Mouse (Mus musculus) ES-Bruce4 (cell line): ENCODE results near the gene Prmt1. TPM values are rescaled to one million over a fixed set of nuclear protein-coding genes. Genes with fewer than 3 reads are reported as not detected.

Experiments
- H3K27ac ChIP-seq: 2 replicates; pipeline ENCODE4 v1.5.1; 2012; ENCODE audit warnings: low read length, inconsistent platforms; ENCODE audit not compliant: insufficient read depth
- H3K27me3 ChIP-seq: 2 replicates; pipeline ENCODE4 v1.6.1; 2012; ENCODE audit warnings: mild to moderate bottlenecking, low read length, inconsistent platforms; ENCODE audit not compliant: control insufficient read depth, poor library complexity, insufficient read depth, severe bottlenecking
- H3K36me3 ChIP-seq: 2 replicates; pipeline ENCODE4 v1.6.1; 2012; ENCODE audit warnings: inconsistent platforms, mild to moderate bottlenecking, low read length, moderate library complexity; ENCODE audit not compliant: control insufficient read depth, poor library complexity, insufficient read depth, severe bottlenecking
- H3K4me1 ChIP-seq: one replicate; pipeline ENCODE4 v1.8.1; 2011; ENCODE audit warnings: low read length; ENCODE audit not compliant: control insufficient read depth, insufficient read depth
- H3K4me3 ChIP-seq: 2 replicates; pipeline ENCODE4 v1.5.1; 2011; ENCODE audit warnings: low read depth, mild to moderate bottlenecking, low read length
- H3K9ac ChIP-seq: 2 replicates; pipeline ENCODE4 v1.6.1; 2012; ENCODE audit warnings: low read depth, mild to moderate bottlenecking, inconsistent platforms; ENCODE audit not compliant: poor library complexity, severe bottlenecking
- H3K9me3 ChIP-seq: replicated peaks from 2 replicates; pipeline ENCODE4 v1.6.1; 2012; ENCODE audit warnings: mild to moderate bottlenecking, low read length, inconsistent platforms; ENCODE audit not compliant: control insufficient read depth, poor library complexity, insufficient read depth, severe bottlenecking
- CTCF ChIP-seq: IDR thresholded peaks from one replicate; pipeline ENCODE4 v1.8.1; 2011; ENCODE audit warnings: low read depth, low read length
- EP300 ChIP-seq: IDR thresholded peaks from 2 replicates; pipeline ENCODE4 v1.6.1; 2011; ENCODE audit warnings: low read depth, low read length; ENCODE audit not compliant: insufficient read depth
- POLR2A ChIP-seq: IDR thresholded peaks from one replicate; pipeline ENCODE4 v1.8.1; 2011; ENCODE audit warnings: low read length; ENCODE audit not compliant: insufficient read depth
- polyA plus RNA-seq: library from polyadenylated mRNA; stranded (reverse); fragments of >200 nt; gene quantifications from 2 replicates; pipeline ENCODE4 v1.2.4, GENCODE M21; 2011; ENCODE audit warnings: low read depth; ENCODE audit not compliant: missing spikeins, insufficient read depth, insufficient read length

The Prmt1 gene
- 461 and 485 TPM in 2 replicates for polyA plus RNA-seq

- no peaks in the 10 kb centered on the region for H3K27me3 ChIP-seq
- H3K4me1 ChIP-seq: peaks cover 6% of the 10 kb centered on the region
- H3K4me3 ChIP-seq: peak within 1 kb of the TSS; percentile 95
- H3K36me3 ChIP-seq: peaks cover 17% of the 10 kb centered on the region
- peak within 1 kb of the TSS; percentile 99 for H3K9ac ChIP-seq
- no peaks in the 10 kb centered on the region for H3K9me3 ChIP-seq
- TF ChIP-seq EP300 (0 out of 2 replicates have a peak, but pooled peaks have one; percentile 5), POLR2A (no peak)
- peak within 1 kb of the TSS; percentile 65 for H3K27ac ChIP-seq
Measured at GRCm38 (mm10) chr7:44986192-44986878, at the start of gene Prmt1. Gene Prmt1 (minus strand): TSS chr7:44986568.

- no peak overlapping the region for H3K9ac ChIP-seq
- no peaks in the 10 kb centered on the region for H3K9me3 ChIP-seq
- TF ChIP-seq CTCF (no peak), POLR2A (no peak), EP300 (no peak)
- no peaks in the 10 kb centered on the region for H3K4me1 ChIP-seq
- H3K27me3 ChIP-seq: no peaks in the 10 kb centered on the region
- H3K36me3 ChIP-seq: peaks cover 64% of the 10 kb centered on the region
- H3K27ac ChIP-seq: no peak overlapping the region
- H3K4me3 ChIP-seq: no peak overlapping the region
Measured at GRCm38 (mm10) chr7:45035631-45036030, 49.3 kb upstream of the Prmt1 start.

- no peaks in the 10 kb centered on the region for H3K9me3 ChIP-seq
- no peak overlapping the region for H3K27ac ChIP-seq
- H3K27me3 ChIP-seq: no peaks in the 10 kb centered on the region
- H3K9ac ChIP-seq: no peak overlapping the region
- no peaks in the 10 kb centered on the region for H3K4me1 ChIP-seq
- H3K4me3 ChIP-seq: no peak overlapping the region
- peaks cover 62% of the 10 kb centered on the region for H3K36me3 ChIP-seq
- TF ChIP-seq CTCF (no peak), EP300 (no peak), POLR2A (no peak)
Measured at GRCm38 (mm10) chr7:45033722-45034359, 47.5 kb upstream of the Prmt1 start.

GRCm38 (mm10) chr7:45030857-45031256, 44.5 kb upstream of the Prmt1 start:
- Histone ChIP-seq H3K27ac (no peak overlapping the region), H3K9me3 (no peaks in the 10 kb centered on the region), H3K9ac (no peak overlapping the region), H3K4me3 (no peak overlapping the region), H3K4me1 (no peaks in the 10 kb centered on the region), H3K27me3 (no peaks in the 10 kb centered on the region), H3K36me3 (peaks cover 53% of the 10 kb centered on the region)
- TF ChIP-seq POLR2A (no peak), CTCF (no peak), EP300 (no peak)

- no peak for TF ChIP-seq CTCF
- no peak for TF ChIP-seq EP300
- no peak for TF ChIP-seq POLR2A
Measured at GRCm38 (mm10) chr7:45029995-45030394, 43.6 kb upstream of the Prmt1 start.

GRCm38 (mm10) chr7:45028351-45028750, 42.0 kb upstream of the Prmt1 start:
- H3K4me3 ChIP-seq: no peak overlapping the region
- no peak for TF ChIP-seq EP300
- TF ChIP-seq POLR2A: no peak
- TF ChIP-seq CTCF: no peak
- H3K9ac ChIP-seq: no peak overlapping the region
- H3K4me1 ChIP-seq: no peaks in the 10 kb centered on the region
- H3K27me3 ChIP-seq: no peaks in the 10 kb centered on the region
- no peaks in the 10 kb centered on the region for H3K9me3 ChIP-seq
- H3K36me3 ChIP-seq: peaks cover 34% of the 10 kb centered on the region
- no peak overlapping the region for H3K27ac ChIP-seq

More at GRCm38 (mm10) chr7:45029995-45030394, 43.6 kb upstream of the Prmt1 start:
- peaks cover 45% of the 10 kb centered on the region for H3K36me3 ChIP-seq
- no peak overlapping the region for H3K27ac ChIP-seq
- no peak overlapping the region for H3K4me3 ChIP-seq
- no peaks in the 10 kb centered on the region for H3K4me1 ChIP-seq
- no peaks in the 10 kb centered on the region for H3K27me3 ChIP-seq
- no peaks in the 10 kb centered on the region for H3K9me3 ChIP-seq
- H3K9ac ChIP-seq: no peak overlapping the region
